Mouse (Mus musculus) midbrain, postnatal 0 days (tissue): ENCODE data around the gene Lhpp. TPM values are rescaled to one million over a fixed set of nuclear protein-coding genes. Genes with fewer than 3 reads are reported as not detected.

Source experiments
- ATAC-seq: fragments of 200-750 bp; cut with Nextera tagmentation; 2 replicates; pipeline ENCODE4 v1.8.0; 2017; ENCODE audit warnings: moderate number of reproducible peaks, mild to moderate bottlenecking, moderate TSS enrichment, moderate library complexity; ENCODE audit not compliant: low FRiP score
- DNase-seq: peaks from one replicate; pipeline ENCODE4 v3.0.0-alpha.2; 2015; ENCODE audit warnings: low spot score
- H3K27ac ChIP-seq: fragments of 300-500 bp; sonication (generic); 2 replicates; pipeline ENCODE4 v1.5.1; 2014; ENCODE audit warnings: low read depth, mild to moderate bottlenecking, low read length, mixed read lengths
- H3K27me3 ChIP-seq: fragments of 300-500 bp; sonication (generic); 2 replicates; pipeline ENCODE4 v1.6.1; 2014; ENCODE audit warnings: low read length, control low read depth, mixed read lengths; ENCODE audit not compliant: insufficient read depth
- H3K36me3 ChIP-seq: fragments of 300-500 bp; sonication (generic); 2 replicates; pipeline ENCODE4 v1.6.1; 2014; ENCODE audit warnings: low read length, control low read depth, mixed read lengths; ENCODE audit not compliant: insufficient read depth
- H3K4me1 ChIP-seq: fragments of 300-500 bp; sonication (generic); 2 replicates; pipeline ENCODE4 v1.6.1; 2014; ENCODE audit warnings: mild to moderate bottlenecking, control low read depth, antibody characterized with exemption, low read length, mixed read lengths; ENCODE audit not compliant: insufficient read depth
- H3K4me2 ChIP-seq: fragments of 300-500 bp; sonication (generic); 2 replicates; pipeline ENCODE4 v1.6.1; 2014; ENCODE audit warnings: low read depth, mild to moderate bottlenecking, low read length, mixed read lengths; ENCODE audit not compliant: poor library complexity, severe bottlenecking
- H3K4me3 ChIP-seq: fragments of 300-500 bp; sonication (generic); 2 replicates; pipeline ENCODE4 v1.5.1; 2014; ENCODE audit warnings: low read depth, mild to moderate bottlenecking, low read length, moderate library complexity
- H3K9ac ChIP-seq: fragments of 300-500 bp; sonication (generic); replicated peaks from 2 replicates; pipeline ENCODE4 v1.6.1; 2014; ENCODE audit warnings: mild to moderate bottlenecking, low read length, moderate library complexity, mixed read lengths; ENCODE audit not compliant: poor library complexity, severe bottlenecking
- H3K9me3 ChIP-seq: fragments of 300-500 bp; sonication (generic); 2 replicates; pipeline ENCODE4 v1.6.1; 2016; ENCODE audit warnings: low read length, control low read depth
- CTCF ChIP-seq: IDR thresholded peaks from 2 replicates; pipeline ENCODE4 v1.5.1; 2016; ENCODE audit warnings: antibody characterized with exemption, mild to moderate bottlenecking
- WGBS: fragments of 180-500 bp; shearing (Covaris S2); extraction: QIAGEN DNeasy Blood & Tissue Kit; methylation state at CpG from one replicate; pipeline ENCODE4 v1.1.7; 2014; 5-methylcytosine and 5-hydroxymethylcytosine counted together
- polyA plus RNA-seq: library from polyadenylated mRNA; unstranded; fragments of >200 nt; fragmentation: Nextera tagmentation; extraction: Ambion mirVana; gene quantifications from 2 replicates; pipeline ENCODE4 v1.2.1, GENCODE M21; 2015
- total RNA-seq: library from RNA; depleted of rRNA; stranded (reverse); fragments of >200 nt; gene quantifications from 2 replicates; pipeline ENCODE4 v1.2.3, GENCODE M21; 2014

Lhpp gene
- total and polyA plus RNA-seq, 2 experiments from 2014 or later, result 36.2 to 59.2 TPM

- ATAC-seq (no peak), DNase-seq (no peak)
- WGBS, result 92% methylated on average over 12 of the region's 12 CpGs
These were observed 112.2 kb downstream of the Lhpp start for GRCm38 (mm10) chr7:132722401-132723370.

GRCm38 (mm10) chr7:132723906-132724305 is 113.5 kb downstream of the Lhpp start:
- Histone ChIP-seq H3K4me2 (no peak overlapping the region), H3K27me3 (no peaks in the 10 kb centered on the region), H3K4me1 (no peaks in the 10 kb centered on the region), H3K36me3 (no peaks in the 10 kb centered on the region), H3K4me3 (no peak overlapping the region), H3K27ac (no peak overlapping the region), H3K9ac (no peak overlapping the region), H3K9me3 (no peaks in the 10 kb centered on the region)
- no peak for TF ChIP-seq CTCF
- DNase-seq (peak; percentile 93), ATAC-seq (peak; percentile 64; the same call in 1 of the 2 replicates)
- 72% methylated on average over 11 of the region's 11 CpGs for WGBS

More at GRCm38 (mm10) chr7:132722401-132723370, 112.2 kb downstream of the Lhpp start:
- H3K27me3 ChIP-seq, result no peaks in the 10 kb centered on the region
- TF ChIP-seq CTCF, result no peak
- no peaks in the 10 kb centered on the region for H3K4me1 ChIP-seq
- no peak overlapping the region for H3K9ac ChIP-seq
- H3K36me3 ChIP-seq, result no peaks in the 10 kb centered on the region
- no peaks in the 10 kb centered on the region for H3K9me3 ChIP-seq
- no peak overlapping the region for H3K4me2 ChIP-seq
- H3K4me3 ChIP-seq, result no peak overlapping the region
- H3K27ac ChIP-seq, result no peak overlapping the region

GRCm38 (mm10) chr7:132724501-132725062 is 114.1 kb downstream of the Lhpp start:
- Histone ChIP-seq H3K9me3 (no peaks in the 10 kb centered on the region), H3K4me1 (no peaks in the 10 kb centered on the region), H3K27ac (no peak overlapping the region), H3K9ac (no peak overlapping the region), H3K4me2 (no peak overlapping the region), H3K27me3 (no peaks in the 10 kb centered on the region), H3K4me3 (no peak overlapping the region), H3K36me3 (no peaks in the 10 kb centered on the region)
- no peak for ATAC-seq
- no peak for TF ChIP-seq CTCF
- no peak for DNase-seq
- WGBS, result 80% methylated on average over 5 of the region's 5 CpGs

GRCm38 (mm10) chr7:132726106-132726861 is 115.8 kb downstream of the Lhpp start:
- H3K9me3 ChIP-seq, result no peaks in the 10 kb centered on the region
- no peaks in the 10 kb centered on the region for H3K4me1 ChIP-seq
- H3K27me3 ChIP-seq, result no peaks in the 10 kb centered on the region
- 73% methylated on average over 13 of the region's 13 CpGs for WGBS
- DNase-seq (peak; percentile 18), ATAC-seq (no peak)
- H3K4me3 ChIP-seq, result no peak overlapping the region
- no peak for TF ChIP-seq CTCF
- no peak overlapping the region for H3K9ac ChIP-seq
- H3K36me3 ChIP-seq, result no peaks in the 10 kb centered on the region
- H3K27ac ChIP-seq, result no peak overlapping the region
- H3K4me2 ChIP-seq, result no peak overlapping the region

- 84% methylated on average over 4 of the region's 4 CpGs for WGBS
- Histone ChIP-seq H3K9ac (no peak overlapping the region), H3K4me2 (no peak overlapping the region), H3K4me3 (no peak overlapping the region), H3K4me1 (peaks cover 14% of the 10 kb centered on the region), H3K36me3 (no peaks in the 10 kb centered on the region), H3K27me3 (no peaks in the 10 kb centered on the region), H3K27ac (no peak overlapping the region), H3K9me3 (no peaks in the 10 kb centered on the region)
- ATAC-seq (no peak), DNase-seq (no peak)
- TF ChIP-seq CTCF, result no peak
These were observed 118.8 kb downstream of the Lhpp start for GRCm38 (mm10) chr7:132729093-132729831.
